Mouse (Mus musculus): ENCODE measurements around the gene Csnk2a1. TPM values are rescaled to one million over a fixed set of nuclear protein-coding genes. Genes with fewer than 3 reads are reported as not detected.
A peak's percentile ranks its signal among the peaks of the same experiment; 100 is the strongest.

Csnk2a1 gene
- polyA plus RNA-seq, 1 experiment = 70.2 TPM

- WGBS = 81% methylated on average over 13 of the region's 13 CpGs
- H3K4me3 ChIP-seq (replicated peaks; ENCODE audit: insufficient read depth, low read depth, low read length) = no peak overlapping the region
- H3K27me3 ChIP-seq (ENCODE audit: control insufficient read depth, insufficient read depth, low read length) = no peaks in the 10 kb centered on the region
- H3K4me1 ChIP-seq (ENCODE audit: control insufficient read depth, insufficient read depth, low read length) = peaks cover 19% of the 10 kb centered on the region
- DNase-seq = no peak
- TF ChIP-seq CTCF (IDR thresholded peaks at IDR 0.05; ENCODE audit: borderline replicate concordance, insufficient read depth, low read depth, low read length) (no peak), POLR2A (IDR thresholded peaks at IDR 0.05; ENCODE audit: borderline replicate concordance, insufficient read depth, low read length) (no peak)
- no peak overlapping the region for H3K27ac ChIP-seq (ENCODE audit: insufficient read depth, low read length)
Observed at GRCm38 (mm10) chr2:152326157-152326556, 99.5 kb downstream of the Csnk2a1 start.

DNA sequence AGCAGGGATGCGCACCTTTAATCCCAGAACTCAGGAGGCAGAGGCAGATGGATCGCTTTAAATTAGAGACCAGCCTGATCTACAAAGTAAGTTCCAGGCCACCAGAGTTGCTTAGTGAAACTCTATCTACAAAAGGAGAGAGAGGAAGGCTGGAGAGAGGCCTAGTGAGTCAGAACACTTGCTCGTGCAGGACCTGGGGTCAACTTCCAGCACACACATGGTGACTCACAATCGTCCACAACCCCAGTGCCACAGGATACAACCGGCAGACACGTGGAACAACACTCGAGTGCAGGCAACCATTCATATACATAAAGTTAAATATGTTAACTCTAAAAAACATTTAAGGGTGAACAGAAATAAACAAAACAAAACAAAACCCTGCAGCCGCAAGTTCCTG is 100.0 kb downstream of the Csnk2a1 start:
- no peak for DNase-seq
- TF ChIP-seq POLR2A (IDR thresholded peaks at IDR 0.05; ENCODE audit: borderline replicate concordance, insufficient read depth, low read length) = no peak
- no peak for TF ChIP-seq CTCF (IDR thresholded peaks at IDR 0.05; ENCODE audit: borderline replicate concordance, insufficient read depth, low read depth, low read length)
- H3K4me1 ChIP-seq (ENCODE audit: control insufficient read depth, insufficient read depth, low read length) = peaks cover 19% of the 10 kb centered on the region
- H3K4me3 ChIP-seq (replicated peaks; ENCODE audit: insufficient read depth, low read depth, low read length) = no peak overlapping the region
- no peaks in the 10 kb centered on the region for H3K27me3 ChIP-seq (ENCODE audit: control insufficient read depth, insufficient read depth, low read length)
- 89% methylated on average over 8 of the region's 8 CpGs for WGBS
- H3K27ac ChIP-seq (ENCODE audit: insufficient read depth, low read length) = no peak overlapping the region

DNA sequence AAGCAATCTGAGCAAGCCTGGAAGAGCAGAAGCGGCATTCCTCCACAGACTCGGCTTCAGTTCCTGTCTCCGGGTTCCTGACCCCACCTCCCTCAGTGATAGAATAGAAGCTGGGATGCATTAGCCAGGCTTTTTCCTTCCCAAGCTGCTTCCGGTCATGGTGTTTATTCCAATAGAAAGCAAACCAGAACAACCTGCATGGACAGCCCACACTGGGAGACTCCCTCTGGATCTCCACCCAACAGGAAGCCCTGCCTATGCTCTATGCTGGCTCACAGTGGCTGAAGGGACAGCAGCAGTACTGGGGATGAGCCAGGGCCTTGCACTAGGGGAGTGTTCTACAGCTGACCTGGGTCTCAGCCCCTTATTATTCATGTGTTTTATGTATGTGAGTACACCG is 101.3 kb downstream of the Csnk2a1 start:
- no peak overlapping the region for H3K4me3 ChIP-seq (replicated peaks; ENCODE audit: insufficient read depth, low read depth, low read length)
- no peak for DNase-seq
- peaks cover 19% of the 10 kb centered on the region for H3K4me1 ChIP-seq (ENCODE audit: control insufficient read depth, insufficient read depth, low read length)
- TF ChIP-seq CTCF (IDR thresholded peaks at IDR 0.05; ENCODE audit: borderline replicate concordance, insufficient read depth, low read depth, low read length) = no peak
- 77% methylated on average over 5 of the region's 5 CpGs for WGBS
- H3K27me3 ChIP-seq (ENCODE audit: control insufficient read depth, insufficient read depth, low read length) = no peaks in the 10 kb centered on the region
- no peak overlapping the region for H3K27ac ChIP-seq (ENCODE audit: insufficient read depth, low read length)

DNA sequence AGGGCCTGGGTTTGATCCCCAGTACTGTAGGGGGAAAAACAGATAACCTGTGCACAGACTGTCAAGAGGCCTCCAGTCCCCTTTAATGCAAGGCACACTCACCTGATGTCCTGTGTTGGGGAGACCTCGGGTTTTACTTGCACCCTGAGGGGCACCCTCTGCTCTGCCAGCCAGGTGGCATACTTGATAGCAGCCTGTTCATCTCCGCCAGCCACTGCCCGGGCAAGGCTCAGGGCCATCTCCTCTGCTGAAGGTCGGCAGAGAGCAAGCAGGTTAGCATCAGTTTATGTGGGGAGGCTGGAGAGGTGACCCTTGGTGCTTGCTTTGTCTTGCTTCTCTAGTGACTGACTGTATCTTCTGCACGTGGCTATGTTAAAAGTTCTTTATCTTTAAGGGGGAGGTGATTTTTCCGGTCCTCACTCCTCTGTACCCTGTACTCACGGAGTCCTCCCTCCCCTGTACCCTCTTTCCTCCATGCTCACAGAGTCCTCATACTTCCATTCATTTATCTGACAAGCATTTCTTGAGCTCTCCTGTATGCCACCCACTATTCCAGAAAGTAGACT is 104.3 kb downstream of the Csnk2a1 start:
- 34% methylated on average over 7 of the region's 7 CpGs for WGBS
- TF ChIP-seq POLR2A (IDR thresholded peaks at IDR 0.05; ENCODE audit: borderline replicate concordance, insufficient read depth, low read length) (no peak), CTCF (IDR thresholded peaks at IDR 0.05; ENCODE audit: borderline replicate concordance, insufficient read depth, low read depth, low read length) (no peak)
- no peak for DNase-seq
- peak overlapping the region; percentile 23 for H3K4me3 ChIP-seq (replicated peaks; ENCODE audit: insufficient read depth, low read depth, low read length)
- H3K4me1 ChIP-seq (ENCODE audit: control insufficient read depth, insufficient read depth, low read length) = peaks cover 3% of the 10 kb centered on the region; the same call in 1 of the 2 replicates
- H3K27me3 ChIP-seq (ENCODE audit: control insufficient read depth, insufficient read depth, low read length) = no peaks in the 10 kb centered on the region
- H3K27ac ChIP-seq (ENCODE audit: insufficient read depth, low read length) = no peak overlapping the region

Other genes with a start within 250 kb of the Csnk2a1 start
- 8.3 and 8.9 TPM in 2 replicates for gene Fam110a, start 246.6 kb upstream of the Csnk2a1 start, polyA plus RNA-seq (2012; rRNA removed)
- gene Slc52a3, start 230.3 kb upstream of the Csnk2a1 start, polyA plus RNA-seq (2012; rRNA removed) = 2.1 and 2.6 TPM in 2 replicates
- gene Scrt2, start 145.3 kb upstream of the Csnk2a1 start, polyA plus RNA-seq (2012; rRNA removed) = 14.8 and 15.4 TPM in 2 replicates
- gene Srxn1, start 121.3 kb upstream of the Csnk2a1 start, polyA plus RNA-seq (2012; rRNA removed) = 138 TPM in 2 replicates
- gene Tcf15, start 83.3 kb upstream of the Csnk2a1 start, polyA plus RNA-seq (2012; rRNA removed) = 2.6 TPM in 2 replicates
- gene Tbc1d20, start 67.0 kb downstream of the Csnk2a1 start, polyA plus RNA-seq (2012; rRNA removed) = 38.7 and 40.9 TPM in 2 replicates
- gene Rbck1, start 105.8 kb downstream of the Csnk2a1 start, polyA plus RNA-seq (2012; rRNA removed) = 205 and 208 TPM in 2 replicates
- 1.1 TPM in 2 replicates for gene Trib3, start 117.2 kb downstream of the Csnk2a1 start, polyA plus RNA-seq (2012; rRNA removed)
- 124 and 142 TPM in 2 replicates for gene Nrsn2, start 149.8 kb downstream of the Csnk2a1 start, polyA plus RNA-seq (2012; rRNA removed)
- gene Sox12, start 171.2 kb downstream of the Csnk2a1 start, polyA plus RNA-seq (2012; rRNA removed) = 11.1 and 12.1 TPM in 2 replicates
- gene Zcchc3, start 188.2 kb downstream of the Csnk2a1 start, polyA plus RNA-seq (2012; rRNA removed) = 10.7 and 11.9 TPM in 2 replicates
- 2.6 and 3.9 TPM in 2 replicates for gene 6820408C15Rik, start 188.7 kb downstream of the Csnk2a1 start, polyA plus RNA-seq (2012; rRNA removed)
- not detected in 2 replicates for gene Defb23, start 237.8 kb downstream of the Csnk2a1 start, polyA plus RNA-seq (2012; rRNA removed)